Mouse (Mus musculus) heart, adult 2 months (tissue): ENCODE measurements around the gene Wdr54.

ENCODE experiments used
- CTCF ChIP-seq: fragments of 200-600 bp; IDR thresholded peaks from 2 replicates; pipeline ENCODE4 v1.8.1; 2022; ENCODE audit warnings: antibody characterized with exemption, mild to moderate bottlenecking, moderate library complexity
- EP300 ChIP-seq: fragments of 200-500 bp; IDR thresholded peaks from 2 replicates; pipeline ENCODE4 v1.6.1; 2011; ENCODE audit warnings: low read depth, low read length, control low read depth; ENCODE audit not compliant: insufficient read depth
- POLR2A ChIP-seq: fragments of 200-500 bp; IDR thresholded peaks from 2 replicates; pipeline ENCODE4 v1.6.1; 2011; ENCODE audit warnings: mild to moderate bottlenecking, low read depth, low read length, control low read depth; ENCODE audit not compliant: insufficient read depth

GRCm38 (mm10) chr6:83138056-83138455 lies 18.1 kb downstream of the Wdr54 start:
- TF ChIP-seq CTCF: no peak
- TF ChIP-seq POLR2A: no peak
- TF ChIP-seq EP300: no peak
